Mouse (Mus musculus) embryo, embryonic 11.5 days (tissue): Measurements from ENCODE around the gene Cldn9.
A peak's percentile ranks its signal among the peaks of the same experiment; 100 is the strongest.

Experiments
- DNase-seq: peaks from one replicate; pipeline ENCODE4 v3.0.0-alpha.2; 2012; ENCODE audit warnings: low read depth, low spot score

Cldn9 gene

GRCm38 (mm10) chr17:23681086-23681485 is 2.7 kb downstream of the Cldn9 start:
- DNase-seq = no peak

- no peak for DNase-seq
Measured at GRCm38 (mm10) chr17:23680336-23680735, 3.5 kb downstream of the Cldn9 start.

GRCm38 (mm10) chr17:23679127-23679835 is 4.5 kb downstream of the Cldn9 start, which contains the start of gene Cldn6:
TSS of gene Cldn6 (plus strand) at chr17:23679249.
- no peak for DNase-seq

- DNase-seq = peak; percentile 68
Measured at GRCm38 (mm10) chr17:23677236-23677679, 6.6 kb downstream of the Cldn9 start, which contains the start of gene Tnfrsf12a. TSS of gene Tnfrsf12a (minus strand) at chr17:23677468.

GRCm38 (mm10) chr17:23676473-23677031 is 7.3 kb downstream of the Cldn9 start:
- no peak for DNase-seq

- no peak for DNase-seq
Measured at GRCm38 (mm10) chr17:23675564-23676281, 8.1 kb downstream of the Cldn9 start.

- no peak for DNase-seq
Measured at GRCm38 (mm10) chr17:23675127-23675526, 8.7 kb downstream of the Cldn9 start.

GRCm38 (mm10) chr17:23674271-23674952 is 9.4 kb downstream of the Cldn9 start:
- DNase-seq = no peak

GRCm38 (mm10) chr17:23673424-23674073 is 10.3 kb downstream of the Cldn9 start, which contains the start of the genes Hcfc1r1 and Thoc6:
TSS of gene Hcfc1r1 (plus strand) at chr17:23673596.
TSS of gene Thoc6 (minus strand) at chr17:23673882.
- peak; percentile 90 for DNase-seq

- DNase-seq = no peak
Measured at GRCm38 (mm10) chr17:23672761-23673160, 11.1 kb downstream of the Cldn9 start.

- DNase-seq = no peak
Measured at GRCm38 (mm10) chr17:23671519-23671918, 12.3 kb downstream of the Cldn9 start.

GRCm38 (mm10) chr17:23670516-23671074 is 13.2 kb downstream of the Cldn9 start:
- DNase-seq = no peak

- no peak for DNase-seq
Measured at GRCm38 (mm10) chr17:23665511-23665910, 18.3 kb downstream of the Cldn9 start.

GRCm38 (mm10) chr17:23664556-23665021 is 19.2 kb downstream of the Cldn9 start:
- DNase-seq = no peak

- no peak for DNase-seq
Measured at GRCm38 (mm10) chr17:23661526-23661925, 22.3 kb downstream of the Cldn9 start.

- DNase-seq = no peak
Measured at GRCm38 (mm10) chr17:23660876-23661200, 23.0 kb downstream of the Cldn9 start.

- DNase-seq = no peak
Measured at GRCm38 (mm10) chr17:23660117-23660875, 23.5 kb downstream of the Cldn9 start, which contains the start of gene Bicdl2. TSS of gene Bicdl2 (plus strand) at chr17:23660506.

GRCm38 (mm10) chr17:23658450-23658849 is 25.4 kb downstream of the Cldn9 start:
- DNase-seq = no peak

- DNase-seq = no peak
Measured at GRCm38 (mm10) chr17:23654410-23654809, 29.4 kb downstream of the Cldn9 start.

GRCm38 (mm10) chr17:23654001-23654400 is 29.8 kb downstream of the Cldn9 start:
- DNase-seq = no peak
